Mouse (Mus musculus): ENCODE data around the gene Olfr1039. TPM values are rescaled to one million over a fixed set of nuclear protein-coding genes. Genes with fewer than 3 reads are reported as not detected.

The Olfr1039 gene
- polyA plus RNA-seq, 1 experiment from 2014 or later: not detected

Other genes starting within 250 kb of the Olfr1039 start
- not detected in 2 replicates for gene Olfr1024, start 230.9 kb downstream of the Olfr1039 start, polyA plus RNA-seq (2014; fragmentation: Nextera tagmentation; extraction: Ambion mirVana)
- gene Olfr1025-ps1, start 220.7 kb downstream of the Olfr1039 start, polyA plus RNA-seq (2014; fragmentation: Nextera tagmentation; extraction: Ambion mirVana): not detected in 2 replicates
- gene Olfr1026, start 214.4 kb downstream of the Olfr1039 start, polyA plus RNA-seq (2014; fragmentation: Nextera tagmentation; extraction: Ambion mirVana): not detected in 2 replicates
- not detected in 2 replicates for gene Olfr1028, start 185.5 kb downstream of the Olfr1039 start, polyA plus RNA-seq (2014; fragmentation: Nextera tagmentation; extraction: Ambion mirVana)
- not detected in 2 replicates for gene Olfr1029, start 162.0 kb downstream of the Olfr1039 start, polyA plus RNA-seq (2014; fragmentation: Nextera tagmentation; extraction: Ambion mirVana)
- not detected in 2 replicates for gene Olfr1030, start 156.7 kb downstream of the Olfr1039 start, polyA plus RNA-seq (2014; fragmentation: Nextera tagmentation; extraction: Ambion mirVana)
- not detected in 2 replicates for gene Olfr1031, start 145.6 kb downstream of the Olfr1039 start, polyA plus RNA-seq (2014; fragmentation: Nextera tagmentation; extraction: Ambion mirVana)
- not detected in 2 replicates for gene Olfr1032, start 130.4 kb downstream of the Olfr1039 start, polyA plus RNA-seq (2014; fragmentation: Nextera tagmentation; extraction: Ambion mirVana)
- not detected in 2 replicates for gene Olfr1033, start 115.3 kb downstream of the Olfr1039 start, polyA plus RNA-seq (2014; fragmentation: Nextera tagmentation; extraction: Ambion mirVana)
- gene Olfr1034, start 90.1 kb downstream of the Olfr1039 start, polyA plus RNA-seq (2014; fragmentation: Nextera tagmentation; extraction: Ambion mirVana): not detected in 2 replicates
- not detected in 2 replicates for gene Olfr1036, start 61.9 kb downstream of the Olfr1039 start, polyA plus RNA-seq (2014; fragmentation: Nextera tagmentation; extraction: Ambion mirVana)
- gene Olfr1037, start 48.5 kb downstream of the Olfr1039 start, polyA plus RNA-seq (2014; fragmentation: Nextera tagmentation; extraction: Ambion mirVana): not detected in 2 replicates
- gene Olfr1040, start 10.8 kb upstream of the Olfr1039 start, polyA plus RNA-seq (2014; fragmentation: Nextera tagmentation; extraction: Ambion mirVana): not detected in 2 replicates
- not detected in 2 replicates for gene Olfr1042, start 25.9 kb upstream of the Olfr1039 start, polyA plus RNA-seq (2014; fragmentation: Nextera tagmentation; extraction: Ambion mirVana)
- gene Olfr1043, start 31.6 kb upstream of the Olfr1039 start, polyA plus RNA-seq (2014; fragmentation: Nextera tagmentation; extraction: Ambion mirVana): not detected in 2 replicates
- not detected in 2 replicates for gene Olfr1044, start 41.9 kb upstream of the Olfr1039 start, polyA plus RNA-seq (2014; fragmentation: Nextera tagmentation; extraction: Ambion mirVana)
- gene Olfr52, start 49.8 kb upstream of the Olfr1039 start, polyA plus RNA-seq (2014; fragmentation: Nextera tagmentation; extraction: Ambion mirVana): not detected in 2 replicates
- not detected in 2 replicates for gene Olfr1045, start 67.1 kb upstream of the Olfr1039 start, polyA plus RNA-seq (2014; fragmentation: Nextera tagmentation; extraction: Ambion mirVana)
- not detected in 2 replicates for gene Olfr1046, start 83.4 kb upstream of the Olfr1039 start, polyA plus RNA-seq (2014; fragmentation: Nextera tagmentation; extraction: Ambion mirVana)
- gene Olfr1047, start 95.5 kb upstream of the Olfr1039 start, polyA plus RNA-seq (2014; fragmentation: Nextera tagmentation; extraction: Ambion mirVana): not detected in 2 replicates
- not detected in 2 replicates for gene Olfr1048, start 104.4 kb upstream of the Olfr1039 start, polyA plus RNA-seq (2014; fragmentation: Nextera tagmentation; extraction: Ambion mirVana)
- gene Olfr1049, start 122.4 kb upstream of the Olfr1039 start, polyA plus RNA-seq (2014; fragmentation: Nextera tagmentation; extraction: Ambion mirVana): not detected in 2 replicates
- not detected in 2 replicates for gene Olfr1051, start 143.2 kb upstream of the Olfr1039 start, polyA plus RNA-seq (2014; fragmentation: Nextera tagmentation; extraction: Ambion mirVana)
- not detected in 2 replicates for gene Olfr1052, start 156.5 kb upstream of the Olfr1039 start, polyA plus RNA-seq (2014; fragmentation: Nextera tagmentation; extraction: Ambion mirVana)
- not detected in 2 replicates for gene Olfr1053, start 179.4 kb upstream of the Olfr1039 start, polyA plus RNA-seq (2014; fragmentation: Nextera tagmentation; extraction: Ambion mirVana)
- not detected in 2 replicates for gene Olfr1054, start 199.5 kb upstream of the Olfr1039 start, polyA plus RNA-seq (2014; fragmentation: Nextera tagmentation; extraction: Ambion mirVana)
- gene Olfr1055, start 214.4 kb upstream of the Olfr1039 start, polyA plus RNA-seq (2014; fragmentation: Nextera tagmentation; extraction: Ambion mirVana): not detected in 2 replicates
- gene Olfr1056, start 226.5 kb upstream of the Olfr1039 start, polyA plus RNA-seq (2014; fragmentation: Nextera tagmentation; extraction: Ambion mirVana): not detected in 2 replicates
- gene Olfr1057, start 242.5 kb upstream of the Olfr1039 start, polyA plus RNA-seq (2014; fragmentation: Nextera tagmentation; extraction: Ambion mirVana): not detected in 2 replicates